ENCODE assay signal across 12 mouse cellular contexts in the genomic region with DNA sequence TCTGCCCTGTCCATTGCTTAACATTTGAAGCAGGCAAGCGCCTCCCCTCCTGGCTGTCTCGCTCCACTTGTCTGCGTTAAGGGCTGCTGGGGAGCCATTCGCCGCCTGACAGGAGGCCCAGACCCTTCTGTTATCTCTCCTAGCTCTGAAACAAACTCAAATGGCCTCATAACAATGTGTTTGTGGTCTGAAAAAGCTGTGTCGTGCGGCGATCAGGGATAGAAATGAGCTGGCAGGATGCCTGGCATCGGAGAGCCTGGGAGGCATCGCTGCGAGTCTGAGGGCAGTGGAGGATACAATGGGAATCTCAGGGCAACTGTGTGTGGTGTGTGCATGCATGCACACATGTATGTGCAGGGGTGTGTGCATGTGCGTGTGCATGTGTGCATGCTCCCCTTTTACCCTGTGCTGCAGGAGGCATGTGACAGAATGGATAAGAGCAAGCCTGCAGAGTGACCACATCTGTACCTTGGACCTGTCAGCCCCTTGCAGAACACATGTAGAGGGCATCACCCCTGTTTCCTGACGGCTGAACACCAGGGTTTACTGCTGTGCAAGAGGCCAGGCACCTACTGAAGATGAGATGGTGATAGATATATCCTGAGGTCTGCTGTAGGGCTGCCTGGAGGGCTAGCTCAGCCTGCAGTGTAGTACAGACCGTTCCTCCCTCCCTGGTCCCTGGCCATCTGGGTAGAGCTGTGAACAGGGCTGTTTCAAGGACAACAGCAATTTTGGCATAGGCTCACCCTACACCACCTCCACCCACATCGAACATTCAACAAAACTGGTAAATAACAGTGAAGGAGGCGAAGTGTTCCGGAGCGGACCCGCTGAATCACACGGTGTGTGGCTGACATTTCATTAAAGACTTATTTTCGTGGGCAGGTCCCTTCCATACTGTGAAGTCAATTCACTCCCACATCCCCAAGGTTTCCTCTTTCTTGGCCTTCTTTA. TPM values are rescaled to one million over a fixed set of nuclear protein-coding genes. Genes with fewer than 3 reads are reported as not detected.
A peak's percentile ranks its signal among the peaks of the same experiment; 100 is the strongest.
DNase-seq lines count a peak whose midpoint lies in the region; ATAC-seq and TF ChIP-seq lines count a peak whose summit lies in the region.
"Had no signal": no experiment of that assay in that cellular context is flagged by ENCODE, and none has a peak within 500 bp of the region (broad histone marks: within the 10 kb centered on the region; RNA-seq: fewer than 3 reads in every experiment).

No protein-coding gene starts in this region.

- intact Hi-C loops in heart, adult 2 months (cut with DNase I): no loop called here

- H3K4me1 ChIP-seq in heart, embryonic 16.5 days (ENCODE audit: control insufficient read depth, insufficient read depth, low read length): peaks cover 53% of the 10 kb centered on the region
- H3K4me1 ChIP-seq in heart, adult 2 months (ENCODE audit: control insufficient read depth, insufficient read depth, low read length): 0 out of 2 replicates have a peak, but pooled peaks cover 1% of the 10 kb centered on the region
- no peaks in the 10 kb centered on the region for H3K4me1 ChIP-seq in lung, embryonic 14.5 days (ENCODE audit: insufficient read depth)
- H3K4me1 ChIP-seq in hindbrain, embryonic 15.5 days (replicated peaks): peaks cover 37% of the 10 kb centered on the region
- H3K4me1 ChIP-seq: liver, embryonic 12.5 days had no signal

- no peak overlapping the region for H3K9ac ChIP-seq in heart, embryonic 16.5 days (ENCODE audit: low read length)
- no peak overlapping the region for H3K9ac ChIP-seq in heart, adult 2 months (ENCODE audit: low read depth, low read length)
- no peak overlapping the region for H3K9ac ChIP-seq in lung, embryonic 14.5 days
- H3K9ac ChIP-seq in hindbrain, embryonic 15.5 days: no peak overlapping the region
- H3K9ac ChIP-seq: liver, embryonic 12.5 days had no signal

- no peak overlapping the region for H3K4me2 ChIP-seq in heart, embryonic 16.5 days (ENCODE audit: low read depth, low read length)
- no peak overlapping the region for H3K4me2 ChIP-seq in lung, embryonic 14.5 days
- no peak overlapping the region for H3K4me2 ChIP-seq in hindbrain, embryonic 15.5 days
- H3K4me2 ChIP-seq: liver, embryonic 12.5 days had no signal

- peak overlapping the region; percentile 56 for H3K27ac ChIP-seq in heart, embryonic 16.5 days (ENCODE audit: low read length)
- no peak overlapping the region for H3K27ac ChIP-seq in heart, adult 2 months
- H3K27ac ChIP-seq in lung, embryonic 14.5 days (ENCODE audit: low read depth): 0 out of 2 replicates have a peak overlapping the region, but pooled peaks have one; percentile 18
- H3K27ac ChIP-seq in hindbrain, embryonic 15.5 days (replicated peaks): peak overlapping the region; percentile 20
- H3K27ac ChIP-seq: liver, embryonic 12.5 days had no signal

- TF ChIP-seq POLR2A in heart, adult 2 months (IDR thresholded peaks at IDR 0.05; ENCODE audit: insufficient read depth, low read depth, low read length): no peak

- no peaks in the 10 kb centered on the region for H3K36me3 ChIP-seq in heart, embryonic 16.5 days (ENCODE audit: control insufficient read depth, insufficient read depth)
- H3K36me3 ChIP-seq in heart, adult 2 months (ENCODE audit: control insufficient read depth, insufficient read depth, low read length): no peaks in the 10 kb centered on the region
- H3K36me3 ChIP-seq in lung, embryonic 14.5 days (ENCODE audit: insufficient read depth): no peaks in the 10 kb centered on the region
- no peaks in the 10 kb centered on the region for H3K36me3 ChIP-seq in hindbrain, embryonic 15.5 days
- H3K36me3 ChIP-seq: liver, embryonic 12.5 days had no signal

- 0 out of 2 replicates have a peak, but pooled peaks cover 2% of the 10 kb centered on the region for H3K9me3 ChIP-seq in heart, embryonic 16.5 days (replicated peaks; ENCODE audit: control insufficient read depth, low read length)
- H3K9me3 ChIP-seq in lung, embryonic 14.5 days (ENCODE audit: low read depth, low read length): no peaks in the 10 kb centered on the region
- H3K9me3 ChIP-seq in hindbrain, embryonic 15.5 days: no peaks in the 10 kb centered on the region
- H3K9me3 ChIP-seq: liver, embryonic 12.5 days had no signal

- ATAC-seq in heart, embryonic 16.5 days (replicated peaks; ENCODE audit: extremely low read depth, insufficient read depth, low FRiP score): peak; percentile 24; the same call in 1 of the 2 replicates
- no peak for ATAC-seq in lung, embryonic 14.5 days (ENCODE audit: insufficient read depth)
- no peak for ATAC-seq in hindbrain, embryonic 15.5 days (ENCODE audit: low FRiP score, low read depth)
- ATAC-seq: inflammation-experienced regulatory T-cells, adult 6 months; liver, embryonic 12.5 days had no signal

- no peaks in the 10 kb centered on the region for H3K79me2 ChIP-seq in heart, adult 2 months (replicated peaks; ENCODE audit: control insufficient read depth, insufficient read depth, low read length)

- DNase-seq in heart, adult 2 months: no peak
- peak; percentile 35 for DNase-seq in lung, embryonic 14.5 days
- DNase-seq in lung, postnatal 10 days: no peak
- peak; percentile 47 for DNase-seq in right cerebral cortex, postnatal 14 days
- DNase-seq in yolk sac, embryonic 10.5 days (ENCODE audit: low spot score): no peak
- DNase-seq in spleen, postnatal 36 days (ENCODE audit: low spot score in 2 of 2): no peak
- DNase-seq: adrenal gland, adult 8-10 months; cerebellum, adult 9-10 months had no signal

- TF ChIP-seq EP300 in heart, adult 2 months (IDR thresholded peaks at IDR 0.05; ENCODE audit: insufficient read depth, low read depth, low read length): no peak

- H3K4me3 ChIP-seq in heart, embryonic 16.5 days (ENCODE audit: low read length): no peak overlapping the region
- H3K4me3 ChIP-seq in heart, adult 2 months: no peak overlapping the region
- H3K4me3 ChIP-seq in lung, embryonic 14.5 days (ENCODE audit: low read depth, low read length): no peak overlapping the region
- H3K4me3 ChIP-seq in hindbrain, embryonic 15.5 days: no peak overlapping the region
- H3K4me3 ChIP-seq: liver, embryonic 12.5 days had no signal

- WGBS in heart, embryonic 16.5 days: 52% methylated on average over 21 of the region's 21 CpGs
- WGBS in heart, adult 2 months: 73% methylated on average over 21 of the region's 21 CpGs
- WGBS in lung, embryonic 14.5 days: 73% methylated on average over 21 of the region's 21 CpGs
- WGBS in hindbrain, embryonic 15.5 days: 58% methylated on average over 21 of the region's 21 CpGs

- no peaks in the 10 kb centered on the region for H3K27me3 ChIP-seq in heart, embryonic 16.5 days (ENCODE audit: control insufficient read depth, insufficient read depth, low read length)
- H3K27me3 ChIP-seq in heart, adult 2 months (ENCODE audit: control insufficient read depth, insufficient read depth, low read length): no peaks in the 10 kb centered on the region
- no peaks in the 10 kb centered on the region for H3K27me3 ChIP-seq in lung, embryonic 14.5 days (ENCODE audit: insufficient read depth, low read length)
- H3K27me3 ChIP-seq in hindbrain, embryonic 15.5 days: no peaks in the 10 kb centered on the region
- H3K27me3 ChIP-seq: liver, embryonic 12.5 days had no signal

- TF ChIP-seq CTCF in heart, adult 2 months (IDR thresholded peaks at IDR 0.05): no peak
- TF ChIP-seq CTCF in lung, embryonic 14.5 days (IDR thresholded peaks at IDR 0.05; ENCODE audit: low read depth): no peak

RNA-seq across cellular contexts. Expression of a gene that starts 54.9 kb away (rescaled TPM):
- polyA plus RNA-seq in heart, embryonic 16.5 days (2015; fragmentation: Nextera tagmentation; extraction: Ambion mirVana): 61.8 and 73.3 TPM in 2 replicates
- 10 to 100 TPM; 38.5 to 43.9 TPM for total RNA-seq in heart, adult 2 months (2021)
- 51.0 and 75.1 TPM in 2 replicates for polyA plus RNA-seq in heart, adult 2 months (2012; rRNA removed)
- 51.1 and 57.6 TPM in 2 replicates for polyA plus RNA-seq in lung, embryonic 14.5 days (2014; fragmentation: Nextera tagmentation; extraction: Ambion mirVana)
- 106 and 113 TPM in 2 replicates for polyA plus RNA-seq in hindbrain, embryonic 15.5 days (2015; fragmentation: Nextera tagmentation; extraction: Ambion mirVana)

Comparison
In these comparisons a context has a peak if more than half of its experiments do, and no peak if none do; other contexts are left out.
1. DNase-seq: peak in lung, embryonic 14.5 days (single experiment) and right cerebral cortex, postnatal 14 days (single experiment); none in heart, adult 2 months (0 of 2), lung, postnatal 10 days (single experiment), yolk sac, embryonic 10.5 days (single experiment) and spleen, postnatal 36 days (0 of 2).